Mouse (Mus musculus): ENCODE data around the gene C2.
A peak's percentile ranks its signal among the peaks of the same experiment; 100 is the strongest.
"Not testable (repeated sequence)": the region's sequence is repeated elsewhere in the genome, so short reads cannot be mapped to it uniquely, and the experiment has no call there.

C2 gene

DNA sequence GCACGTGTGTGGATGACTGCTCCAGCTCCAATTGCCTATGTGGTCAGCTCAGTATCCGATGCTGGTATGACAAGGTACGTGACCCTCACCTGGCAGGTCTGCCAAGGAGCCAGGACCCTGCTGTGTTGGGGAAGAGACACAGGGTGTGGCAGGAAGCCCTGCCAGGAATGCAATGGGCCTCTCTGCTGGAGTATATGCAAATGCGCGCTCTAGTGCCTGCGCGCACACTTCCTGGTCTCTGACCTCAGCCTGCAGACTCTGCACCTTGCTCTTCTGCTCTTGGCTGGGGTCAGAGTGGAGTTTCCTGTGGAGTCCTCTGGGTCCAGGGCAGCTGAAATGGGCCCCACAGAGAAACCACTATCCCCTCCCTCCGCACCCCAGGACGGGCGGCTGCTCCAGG lies 12.9 kb upstream of the C2 start:
- no peak for DNase-seq (ENCODE audit: low spot score in 2 of 2)

DNA sequence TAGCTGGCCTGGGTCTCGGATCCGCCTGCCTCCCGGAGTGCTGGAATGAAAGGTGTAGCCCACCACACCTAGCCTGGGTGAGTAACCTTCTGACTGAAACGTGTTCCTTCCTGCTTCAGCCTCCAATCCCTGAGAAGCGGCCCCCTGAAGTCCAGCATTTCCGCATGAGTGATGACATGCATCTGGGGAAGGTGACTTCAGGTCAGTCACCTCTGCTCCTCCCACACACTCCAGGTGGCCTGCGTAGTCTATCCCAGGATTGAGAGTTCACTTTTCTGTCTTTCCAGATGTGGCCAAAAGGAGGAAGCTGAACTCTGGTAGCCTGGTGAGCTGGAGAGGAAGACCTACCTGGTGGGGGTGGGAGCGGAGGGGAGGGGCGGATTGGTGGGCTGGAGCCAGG lies 4.8 kb upstream of the C2 start:
- no peak for DNase-seq (ENCODE audit: low spot score in 2 of 2)

DNA sequence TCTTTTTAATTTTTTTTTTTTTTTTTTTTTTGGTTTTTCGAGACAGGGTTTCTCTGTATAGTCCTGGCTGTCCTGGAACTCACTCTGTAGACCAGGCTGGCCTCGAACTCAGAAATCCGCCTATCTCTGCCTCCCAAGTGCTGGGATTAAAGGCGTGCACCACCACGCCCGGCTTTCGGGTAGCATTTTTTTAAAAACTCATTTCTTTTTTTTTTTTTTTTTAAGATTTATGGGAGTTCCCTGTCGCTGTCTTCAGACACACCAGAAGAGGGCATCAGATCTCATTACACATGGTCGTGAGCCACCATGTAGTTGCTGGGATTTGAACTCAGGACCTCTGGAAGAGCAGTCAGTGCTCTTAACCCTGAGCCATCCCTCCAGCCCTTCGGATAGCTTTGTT lies 3.9 kb upstream of the C2 start:
- not testable (repeated sequence) for DNase-seq (ENCODE audit: low spot score in 2 of 2)

DNA sequence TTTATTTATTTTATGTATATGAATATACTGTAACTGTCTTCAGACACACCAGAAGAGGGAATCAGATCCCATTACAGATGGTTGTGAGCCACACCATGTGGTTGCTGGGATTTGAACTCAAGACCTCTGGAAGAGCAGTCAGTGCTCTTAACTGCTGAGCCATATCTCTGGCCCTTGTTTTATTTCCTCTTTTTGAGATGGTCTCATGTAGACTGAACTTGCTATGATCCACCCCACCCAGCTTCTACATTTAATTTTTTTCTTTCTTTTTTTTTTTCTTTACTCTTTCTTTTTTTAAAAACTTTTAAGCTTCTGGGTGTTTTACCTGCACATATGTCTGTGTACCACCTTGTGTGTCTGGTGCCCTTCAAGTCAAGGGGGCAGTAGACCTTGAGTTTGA lies 2.8 kb upstream of the C2 start:
- not testable (repeated sequence) for DNase-seq (ENCODE audit: low spot score in 2 of 2)

DNA sequence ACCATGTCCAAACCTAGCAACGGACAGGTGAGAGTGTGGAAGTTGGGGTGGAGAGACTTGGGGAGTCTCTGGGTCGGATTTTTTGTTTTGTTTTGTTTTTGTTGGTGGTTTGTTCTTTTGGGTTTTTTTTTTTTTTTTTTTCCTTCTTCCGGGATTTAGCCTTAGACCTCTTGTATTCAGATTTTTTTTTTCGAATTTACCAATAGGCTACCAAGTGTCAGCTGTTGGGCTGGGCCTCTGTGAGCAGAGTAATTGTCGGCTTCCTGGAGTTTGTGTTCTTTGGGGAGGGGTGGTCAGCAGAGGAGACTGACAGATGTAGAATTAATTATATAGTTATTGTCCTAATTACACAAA lies 1.8 kb upstream of the C2 start:
- DNase-seq (ENCODE audit: low spot score in 2 of 2): no peak

DNA sequence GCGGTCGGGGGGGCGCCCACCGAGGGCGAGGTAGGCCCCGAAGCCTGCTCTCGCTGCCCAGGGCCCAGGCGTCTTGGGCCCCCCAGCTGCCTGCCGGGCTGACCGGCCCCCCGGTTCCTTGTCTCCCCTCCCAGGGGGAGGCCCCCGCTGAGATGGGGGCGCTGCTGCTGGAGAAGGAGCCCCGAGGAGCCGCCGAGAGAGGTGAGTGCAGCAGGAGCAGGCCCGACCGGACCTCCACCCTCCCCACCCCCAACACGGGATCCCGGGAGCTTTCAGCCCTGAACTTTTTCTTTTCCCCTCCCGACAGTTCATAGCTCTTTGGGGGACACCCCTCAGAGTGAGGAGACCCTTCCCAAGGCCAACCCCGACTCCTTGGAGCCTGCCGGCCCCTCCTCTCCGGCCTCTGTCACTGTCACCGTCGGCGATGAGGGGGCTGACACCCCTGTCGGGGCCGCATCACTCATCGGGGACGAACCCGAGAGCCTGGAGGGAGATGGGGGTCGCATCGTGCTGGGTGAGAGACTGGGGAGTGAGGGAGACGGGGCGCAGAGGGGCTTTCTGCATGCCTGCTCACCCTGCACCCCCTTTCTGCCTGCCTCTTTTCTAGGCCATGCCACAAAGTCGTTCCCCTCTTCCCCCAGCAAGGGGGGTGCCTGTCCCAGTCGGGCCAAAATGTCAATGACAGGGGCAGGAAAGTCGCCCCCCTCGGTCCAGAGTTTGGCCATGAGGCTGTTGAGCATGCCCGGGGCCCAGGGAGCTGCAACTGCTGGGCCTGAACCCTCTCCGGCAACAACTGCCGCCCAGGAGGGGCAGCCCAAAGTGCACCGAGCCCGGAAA lies 1.2 kb upstream of the C2 start:
- DNase-seq (ENCODE audit: low spot score in 2 of 2): peak in 1 of 2 experiments; percentile 18

DNA sequence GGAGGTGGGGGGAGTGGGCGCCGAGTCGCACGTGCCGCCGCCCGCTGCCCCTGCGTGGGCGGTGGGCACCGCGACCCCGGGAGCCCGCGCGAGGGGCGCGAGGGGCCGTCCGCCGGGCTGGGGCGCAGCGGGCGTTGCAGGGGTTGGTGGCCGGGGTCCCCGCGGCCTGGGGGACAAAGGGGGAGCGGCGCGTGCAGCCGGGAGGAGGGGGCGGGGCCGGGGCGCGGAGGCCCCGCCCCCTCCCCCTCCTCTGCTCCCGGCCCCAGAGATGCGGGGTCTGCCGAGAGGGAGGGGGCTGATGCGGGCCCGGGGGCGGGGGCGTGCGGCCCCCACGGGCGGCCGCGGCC lies 614 bp upstream of the C2 start:
- no peak for DNase-seq (ENCODE audit: low spot score in 2 of 2)

DNA sequence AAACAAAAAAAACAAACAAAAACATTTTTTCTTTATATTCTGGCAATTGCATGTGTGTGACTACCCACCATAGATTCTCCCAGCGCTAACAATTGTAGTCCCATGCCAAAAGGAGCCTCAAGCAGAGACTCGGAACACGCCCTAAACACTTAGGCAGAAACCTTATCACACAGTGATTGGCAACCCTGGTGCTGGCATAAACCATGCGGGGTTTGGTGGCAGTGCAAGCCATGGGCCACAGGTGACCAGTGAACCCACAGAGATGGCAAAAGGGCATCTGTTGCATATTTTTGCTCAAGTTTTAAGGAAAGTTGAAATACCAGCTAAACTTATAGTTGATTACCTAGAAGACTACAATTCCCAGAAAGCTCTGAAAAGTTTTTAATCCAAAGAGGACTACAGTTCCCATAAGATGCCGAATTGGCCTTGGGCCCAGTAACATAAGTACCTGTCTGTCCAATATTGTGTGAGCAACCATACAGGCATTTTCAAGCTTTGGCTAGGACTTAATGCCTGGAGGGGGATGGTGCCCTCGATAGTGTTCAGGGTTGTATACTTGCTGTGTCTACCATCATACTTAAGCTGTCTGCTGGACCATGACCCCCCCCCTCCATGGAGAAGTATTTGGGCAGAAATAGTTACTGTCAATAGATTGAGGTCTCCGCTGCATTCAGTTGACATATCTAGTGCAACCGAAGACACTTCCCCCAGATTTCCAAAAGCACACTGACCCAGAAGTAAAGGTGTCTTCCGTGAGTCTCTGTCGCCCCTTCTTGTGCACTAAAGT lies 499 bp downstream of the C2 start:
- no peak for DNase-seq (ENCODE audit: low spot score in 2 of 2)

DNA sequence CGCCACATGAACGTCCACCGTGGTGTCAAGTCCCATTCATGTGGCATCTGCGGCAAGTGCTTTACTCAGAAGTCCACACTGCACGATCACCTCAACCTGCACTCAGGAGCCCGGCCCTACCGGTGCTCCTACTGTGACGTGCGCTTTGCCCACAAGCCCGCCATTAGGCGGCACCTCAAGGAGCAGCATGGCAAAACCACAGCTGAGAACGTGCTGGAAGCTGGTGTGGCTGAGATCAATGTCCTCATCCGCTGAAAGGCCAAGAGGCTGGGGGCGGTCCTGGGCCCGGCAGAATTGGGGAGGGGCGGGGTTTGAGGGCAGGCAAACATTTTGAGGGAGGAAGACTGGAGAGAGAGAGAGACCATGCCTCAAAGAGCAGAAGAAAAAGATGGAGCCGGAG lies 1.7 kb downstream of the C2 start:
- DNase-seq (ENCODE audit: low spot score in 2 of 2): no peak

DNA sequence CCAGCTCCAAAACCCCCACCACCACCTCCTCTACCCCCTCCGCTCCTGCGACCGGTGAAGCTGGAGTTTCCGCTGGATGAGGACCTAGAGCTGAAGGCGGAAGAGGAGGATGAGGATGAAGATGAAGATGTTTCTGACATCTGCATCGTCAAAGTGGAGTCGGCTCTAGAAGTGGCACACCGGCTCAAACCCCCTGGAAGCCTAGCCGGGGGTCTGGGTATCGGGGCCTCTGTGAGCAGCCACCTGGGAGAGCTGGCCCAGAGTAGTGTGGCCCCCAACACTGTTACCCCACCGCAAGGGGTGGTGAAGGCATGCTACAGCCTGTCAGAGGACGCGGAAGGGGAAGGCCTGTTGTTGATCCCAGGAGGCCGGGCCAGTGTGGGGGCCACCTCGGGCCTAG lies 2.3 kb downstream of the C2 start:
- DNase-seq (ENCODE audit: low spot score in 2 of 2): no peak

DNA sequence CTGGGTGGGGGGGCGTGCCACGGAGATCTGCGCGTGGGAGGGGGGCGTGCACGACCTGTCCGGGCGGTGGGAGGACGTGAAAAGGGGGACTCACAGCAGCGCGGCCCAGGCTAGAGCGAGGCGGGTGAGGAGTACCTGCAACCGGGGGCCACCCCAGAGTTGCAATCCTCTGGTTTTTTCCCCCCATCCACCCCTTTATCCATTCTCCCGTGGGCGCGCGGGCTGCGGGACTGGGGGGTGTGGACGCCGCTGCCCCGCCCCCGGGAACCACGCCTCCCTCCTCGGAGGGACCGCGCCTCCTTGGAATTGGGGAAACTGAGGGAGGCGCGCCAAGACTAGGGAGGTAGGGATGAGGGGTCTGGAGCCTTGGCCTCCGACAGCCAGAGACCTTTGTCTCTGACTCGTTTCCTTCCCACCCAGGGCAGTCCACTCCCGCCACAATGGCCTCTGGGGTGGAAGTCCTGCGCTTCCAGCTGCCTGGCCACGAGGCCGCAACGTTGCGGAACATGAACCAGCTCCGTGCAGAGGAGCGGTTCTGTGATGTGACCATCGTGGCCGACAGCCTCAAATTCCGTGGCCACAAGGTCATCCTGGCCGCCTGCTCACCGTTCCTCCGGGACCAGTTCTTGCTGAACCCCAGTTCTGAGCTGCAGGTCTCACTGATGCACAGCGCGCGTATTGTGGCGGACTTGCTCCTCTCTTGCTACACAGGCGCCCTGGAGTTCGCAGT lies 3.1 kb downstream of the C2 start:
- DNase-seq (ENCODE audit: low spot score in 2 of 2): no peak

DNA sequence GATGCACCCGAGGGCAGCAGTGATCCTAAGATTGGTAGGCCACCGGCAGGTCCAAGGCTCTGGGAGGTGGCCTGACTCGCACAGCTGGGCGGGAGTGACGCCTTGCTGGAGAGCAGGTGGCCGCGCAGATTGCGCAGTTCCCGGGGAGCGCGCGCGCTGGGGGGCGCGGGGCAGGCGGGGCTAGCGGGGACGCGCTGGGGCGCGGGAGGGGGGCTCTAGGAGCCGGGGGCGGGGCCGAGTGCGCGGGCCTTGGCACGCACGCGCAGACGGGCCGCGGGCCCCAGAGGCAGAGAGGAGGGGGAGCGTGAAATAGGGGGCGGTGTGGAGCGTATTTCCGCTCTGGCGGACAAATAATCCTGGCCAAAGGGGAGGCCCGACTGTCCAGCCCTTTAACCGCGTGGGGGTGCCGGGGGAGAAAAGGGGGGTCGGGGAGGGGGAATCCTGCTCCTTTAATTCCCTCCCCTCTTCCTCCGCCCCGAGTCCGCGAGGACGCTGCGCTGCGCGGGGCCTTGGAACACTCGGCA lies 3.9 kb downstream of the C2 start:
- DNase-seq (ENCODE audit: low spot score in 2 of 2): peak; percentile 78 to 89

DNA sequence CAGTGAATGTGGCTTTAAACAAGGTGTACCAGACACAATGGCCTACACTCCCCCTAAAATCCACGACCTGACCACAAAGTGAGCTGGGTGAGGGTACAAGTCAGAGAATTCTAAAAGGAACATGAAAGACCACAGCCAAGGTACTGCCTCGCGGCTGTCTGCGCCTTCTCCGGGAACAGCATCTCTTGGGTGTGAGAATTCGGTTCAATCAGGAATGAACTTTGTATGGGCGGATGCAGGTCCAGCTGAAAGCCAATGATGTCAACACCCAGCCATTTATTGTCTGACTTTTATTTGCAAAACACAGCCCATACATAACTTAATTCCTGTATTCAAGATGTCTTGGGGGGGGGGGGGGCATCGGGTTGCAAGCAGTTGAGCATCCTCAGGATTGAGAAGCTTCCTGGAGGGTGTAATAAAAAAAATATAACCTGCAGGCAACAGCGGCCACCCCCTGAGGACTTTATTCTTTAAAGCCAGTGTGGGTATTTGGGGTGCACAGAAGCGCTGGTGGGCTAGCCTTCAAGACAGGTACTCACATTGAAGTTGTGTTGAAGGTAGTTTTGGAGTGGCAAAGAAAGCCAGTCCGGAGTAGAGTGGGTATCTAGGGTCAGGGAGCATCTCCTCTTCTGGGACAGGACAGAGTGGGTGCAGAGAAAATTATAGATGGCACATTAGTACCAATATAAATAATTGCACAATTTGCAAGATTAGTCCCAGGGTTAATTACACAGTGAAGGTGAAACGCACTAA lies 4.8 kb downstream of the C2 start:
- no peak for DNase-seq (ENCODE audit: low spot score in 2 of 2)

DNA sequence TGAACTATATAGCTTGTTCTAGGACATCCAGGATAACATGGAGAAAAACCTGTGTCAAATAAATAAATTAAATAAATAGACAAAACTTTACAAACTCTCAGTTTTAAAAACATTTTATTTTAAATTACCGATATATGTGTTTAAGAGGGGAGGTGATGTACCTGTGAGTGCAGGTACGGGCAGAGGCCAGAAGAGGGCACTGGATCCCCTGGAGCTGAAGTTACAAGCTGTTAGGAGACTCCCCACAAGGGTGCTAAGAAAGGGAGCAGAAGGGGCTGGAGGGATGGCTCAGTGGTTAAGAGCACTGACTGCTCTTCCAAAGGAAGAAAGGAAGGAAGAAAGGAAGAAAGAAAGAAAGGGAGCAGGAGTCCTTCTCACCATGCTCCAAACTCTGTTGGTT lies 6.7 kb downstream of the C2 start:
- DNase-seq (ENCODE audit: low spot score in 2 of 2): no peak

DNA sequence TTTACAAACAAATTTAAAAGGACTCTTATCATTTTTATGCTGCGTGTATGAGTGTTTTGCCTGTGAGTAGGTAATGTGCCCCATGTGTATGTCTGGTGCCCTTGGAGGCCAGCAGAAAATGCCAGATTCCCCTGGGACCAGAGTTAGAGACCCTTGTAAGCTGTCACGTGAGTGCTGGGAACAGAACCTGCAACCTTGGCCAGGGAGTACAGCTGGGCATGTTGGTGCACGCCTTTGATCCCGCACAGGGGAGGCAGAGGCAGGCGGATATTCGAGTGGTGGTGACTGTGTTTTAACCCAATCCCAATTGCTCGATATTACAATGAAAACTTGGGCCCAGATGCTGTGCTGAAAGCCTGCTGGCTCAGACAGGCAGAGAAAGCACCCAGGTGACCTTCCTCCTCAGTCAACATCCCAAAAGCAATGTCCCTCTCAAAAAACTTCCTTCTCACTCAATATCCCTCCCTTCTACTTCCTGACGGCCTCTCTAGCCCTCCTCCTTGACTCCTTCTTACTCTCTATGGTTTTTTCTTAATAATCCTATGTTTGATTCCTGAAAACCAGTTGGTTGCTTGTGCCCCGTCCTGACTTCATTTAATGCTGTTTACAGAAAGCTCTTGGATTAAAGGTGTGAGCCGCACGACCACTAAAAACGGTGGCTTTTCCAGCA lies 7.9 kb downstream of the C2 start:
- no peak for DNase-seq (ENCODE audit: low spot score in 2 of 2)

DNA sequence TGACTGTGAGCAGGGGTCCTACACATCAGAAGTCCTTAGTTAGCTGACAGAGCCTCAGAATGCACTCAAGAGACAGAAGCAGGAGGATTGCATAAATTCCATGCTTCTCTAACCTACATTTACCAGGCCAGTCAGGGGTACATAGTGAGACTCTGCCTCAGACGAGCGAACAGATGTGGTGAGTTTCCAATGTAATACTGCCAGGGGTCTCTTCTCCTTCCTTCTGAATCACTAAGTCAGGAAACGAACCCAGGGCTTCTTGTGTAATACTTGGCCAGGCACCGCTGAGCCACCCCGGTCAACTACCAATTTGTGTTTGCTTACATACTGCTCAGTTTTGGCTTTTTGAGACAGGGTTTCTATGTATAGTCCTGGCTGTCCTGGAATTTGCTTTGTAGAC lies 10.1 kb downstream of the C2 start:
- no peak for DNase-seq (ENCODE audit: low spot score in 2 of 2)

DNA sequence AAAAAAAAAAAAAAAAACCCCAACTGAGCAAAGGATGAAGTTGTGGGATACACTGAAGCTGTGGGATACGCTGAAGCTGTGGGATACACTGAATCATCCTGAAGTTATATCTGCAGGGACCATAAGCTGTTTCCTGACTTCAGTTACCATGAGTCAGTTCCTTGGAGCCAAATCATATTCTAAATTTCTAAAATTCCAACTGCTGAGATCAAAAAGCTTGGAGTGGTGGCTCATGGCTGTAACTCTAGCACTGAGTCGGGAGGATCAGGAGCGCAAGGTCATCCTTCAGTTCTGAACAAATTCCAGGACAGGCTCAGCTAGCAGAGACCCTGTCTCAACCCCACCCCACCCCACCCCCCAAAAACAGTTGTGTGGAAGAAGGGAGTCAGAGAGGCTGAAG lies 12.4 kb downstream of the C2 start:
- no peak for DNase-seq (ENCODE audit: low spot score in 2 of 2)

DNA sequence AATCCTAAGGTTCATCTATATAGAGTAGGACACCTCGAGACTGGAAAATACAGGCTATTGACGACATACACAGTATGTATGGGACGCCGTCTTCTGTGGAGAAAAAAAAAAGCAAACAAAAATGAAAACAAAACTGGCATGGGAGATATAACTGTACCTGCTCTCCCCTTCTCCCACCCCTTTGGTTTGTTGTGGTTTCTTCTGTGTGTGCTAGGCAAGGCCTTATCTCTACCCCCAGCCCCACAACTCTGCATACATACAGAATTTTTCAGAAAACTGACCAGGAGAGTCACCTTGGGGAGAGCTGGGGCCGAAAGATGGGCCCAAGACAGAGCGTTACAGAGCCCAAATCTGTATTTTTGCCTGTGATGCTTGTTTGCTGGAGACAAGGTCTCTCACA lies 13.4 kb downstream of the C2 start:
- DNase-seq (ENCODE audit: low spot score in 2 of 2): no peak

DNA sequence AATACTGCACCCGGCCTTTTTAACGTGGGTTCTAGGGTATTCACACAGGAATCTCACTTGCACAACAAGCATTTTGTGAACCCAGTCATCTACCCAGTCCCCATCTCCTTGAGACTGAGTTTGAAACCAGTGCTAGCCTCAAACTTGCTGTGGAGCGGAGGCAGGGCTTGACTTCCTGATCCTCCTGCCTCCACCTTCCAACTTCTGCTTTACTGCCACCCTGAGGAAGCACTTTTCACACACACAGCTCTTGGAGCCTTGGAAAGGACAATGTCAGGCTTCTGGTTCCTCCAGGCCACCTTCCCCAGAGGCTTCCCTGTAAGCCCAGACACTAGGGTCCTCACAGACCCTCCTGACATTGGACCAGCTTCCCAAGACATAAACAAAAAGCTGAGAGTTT lies 14.7 kb downstream of the C2 start:
- no peak for DNase-seq (ENCODE audit: low spot score in 2 of 2)

DNA sequence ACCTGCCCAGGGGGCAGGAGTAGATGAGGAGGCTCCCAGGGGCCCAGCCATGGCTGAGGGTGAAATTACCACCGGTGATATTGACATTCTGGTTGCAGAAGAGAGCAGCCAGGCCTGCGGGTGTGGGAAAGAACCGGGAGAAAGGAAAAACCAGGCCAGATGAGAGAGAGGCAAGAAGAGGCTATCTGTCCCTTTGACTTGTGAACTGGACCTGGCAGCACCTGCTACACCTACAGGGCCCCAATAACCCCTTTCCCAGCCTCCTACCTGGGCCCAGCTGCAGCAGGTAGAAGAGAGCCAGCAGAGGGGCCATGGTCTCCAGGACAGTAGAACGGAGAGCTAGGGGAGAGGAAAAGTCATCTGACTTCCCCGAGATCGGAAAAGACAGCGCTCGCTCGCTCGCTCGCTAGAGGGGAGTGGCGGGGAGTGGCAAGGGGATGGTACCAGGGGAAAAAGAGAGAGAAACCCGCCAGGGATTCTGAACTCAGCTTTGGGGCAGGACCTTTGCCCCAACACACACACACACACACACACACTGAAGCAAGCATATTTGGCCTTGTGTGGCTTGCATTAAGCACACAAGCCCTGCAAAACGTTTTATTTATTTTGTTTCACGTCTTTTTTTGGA lies 16.3 kb downstream of the C2 start, which contains the start of gene Gm20547:
Gene Gm20547, minus strand, starts transcription at position 360 of the 628 bp plus-strand sequence.
- no peak for DNase-seq (ENCODE audit: low spot score in 2 of 2)

DNA sequence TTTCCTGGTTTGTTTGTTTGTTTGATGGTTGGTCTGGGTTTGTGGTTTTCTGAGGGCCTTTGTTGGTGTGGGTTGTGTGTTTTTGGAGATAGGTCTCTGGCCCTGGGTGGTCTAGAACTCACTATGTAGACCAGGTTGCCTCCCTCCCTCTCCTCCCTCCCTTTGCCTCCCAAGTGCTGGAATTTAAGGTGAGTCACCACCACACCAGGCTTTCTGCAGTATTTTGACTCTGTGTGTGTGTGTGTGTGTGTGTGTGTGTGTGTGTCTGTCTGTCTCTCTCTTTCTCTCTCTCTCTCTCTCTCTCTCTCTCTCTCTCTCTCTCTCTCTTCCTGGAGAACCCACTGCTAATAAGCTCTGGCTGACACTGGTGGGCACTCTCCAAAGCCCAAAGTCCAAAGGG lies 16.9 kb downstream of the C2 start:
- no peak for DNase-seq (ENCODE audit: low spot score in 2 of 2)
